Mouse (Mus musculus) forebrain, embryonic 15.5 days (tissue): Measurements from ENCODE around the gene Ceacam16. TPM values are rescaled to one million over a fixed set of nuclear protein-coding genes. Genes with fewer than 3 reads are reported as not detected.

ENCODE experiments used
- ATAC-seq: fragments of 200-750 bp; cut with Nextera tagmentation; replicated peaks from 2 replicates; pipeline ENCODE4 v1.8.0; 2017; ENCODE audit warnings: mild to moderate bottlenecking, moderate TSS enrichment, moderate library complexity
- H3K27ac ChIP-seq: fragments of 300-500 bp; sonication (generic); replicated peaks from 2 replicates; pipeline ENCODE4 v1.5.1; 2015; ENCODE audit warnings: mild to moderate bottlenecking, inconsistent platforms
- H3K27me3 ChIP-seq: fragments of 300-500 bp; sonication (generic); 2 replicates; pipeline ENCODE4 v1.6.1; 2015; ENCODE audit warnings: inconsistent platforms
- H3K36me3 ChIP-seq: fragments of 300-500 bp; sonication (generic); 2 replicates; pipeline ENCODE4 v1.6.1; 2015; ENCODE audit warnings: mild to moderate bottlenecking, inconsistent platforms
- H3K4me1 ChIP-seq: fragments of 300-500 bp; sonication (generic); 2 replicates; pipeline ENCODE4 v1.6.1; 2015; ENCODE audit warnings: inconsistent platforms
- H3K4me2 ChIP-seq: fragments of 300-500 bp; sonication (generic); replicated peaks from 2 replicates; pipeline ENCODE4 v1.6.1; 2015; ENCODE audit warnings: mild to moderate bottlenecking, inconsistent platforms
- H3K4me3 ChIP-seq: fragments of 300-500 bp; sonication (generic); 2 replicates; pipeline ENCODE4 v1.5.1; 2015; ENCODE audit warnings: mild to moderate bottlenecking, inconsistent platforms
- H3K9ac ChIP-seq: fragments of 300-500 bp; sonication (generic); replicated peaks from 2 replicates; pipeline ENCODE4 v1.6.1; 2015; ENCODE audit warnings: mild to moderate bottlenecking, inconsistent platforms
- H3K9me3 ChIP-seq: fragments of 300-500 bp; sonication (generic); 2 replicates; pipeline ENCODE4 v1.6.1; 2016; ENCODE audit warnings: inconsistent platforms
- WGBS: fragments of 180-500 bp; shearing (Covaris S2); methylation state at CpG from one replicate; pipeline ENCODE4 v1.1.7; 2015; ENCODE audit warnings: mixed read lengths; 5-methylcytosine and 5-hydroxymethylcytosine counted together
- polyA plus RNA-seq: library from polyadenylated mRNA; unstranded; fragments of >200 nt; fragmentation: Nextera tagmentation; extraction: Ambion mirVana; gene quantifications from 2 replicates; pipeline ENCODE4 v1.2.1, GENCODE M21; 2015

The Ceacam16 gene
- polyA plus RNA-seq, result 0.43 and 0.50 TPM in 2 replicates

- Histone ChIP-seq H3K9ac (no peak within 1 kb of the TSS), H3K27ac (no peak within 1 kb of the TSS), H3K4me1 (no peaks in the 10 kb centered on the region), H3K4me2 (no peak within 1 kb of the TSS), H3K9me3 (no peaks in the 10 kb centered on the region), H3K36me3 (no peaks in the 10 kb centered on the region), H3K27me3 (no peaks in the 10 kb centered on the region), H3K4me3 (no peak within 1 kb of the TSS)
- 82% methylated on average over 9 of the region's 9 CpGs for WGBS
- no peak for ATAC-seq
Measured at GRCm38 (mm10) chr7:19861199-19861598, at the start of gene Ceacam16. Gene Ceacam16, minus strand, starts transcription at chr7:19861299.

DNA sequence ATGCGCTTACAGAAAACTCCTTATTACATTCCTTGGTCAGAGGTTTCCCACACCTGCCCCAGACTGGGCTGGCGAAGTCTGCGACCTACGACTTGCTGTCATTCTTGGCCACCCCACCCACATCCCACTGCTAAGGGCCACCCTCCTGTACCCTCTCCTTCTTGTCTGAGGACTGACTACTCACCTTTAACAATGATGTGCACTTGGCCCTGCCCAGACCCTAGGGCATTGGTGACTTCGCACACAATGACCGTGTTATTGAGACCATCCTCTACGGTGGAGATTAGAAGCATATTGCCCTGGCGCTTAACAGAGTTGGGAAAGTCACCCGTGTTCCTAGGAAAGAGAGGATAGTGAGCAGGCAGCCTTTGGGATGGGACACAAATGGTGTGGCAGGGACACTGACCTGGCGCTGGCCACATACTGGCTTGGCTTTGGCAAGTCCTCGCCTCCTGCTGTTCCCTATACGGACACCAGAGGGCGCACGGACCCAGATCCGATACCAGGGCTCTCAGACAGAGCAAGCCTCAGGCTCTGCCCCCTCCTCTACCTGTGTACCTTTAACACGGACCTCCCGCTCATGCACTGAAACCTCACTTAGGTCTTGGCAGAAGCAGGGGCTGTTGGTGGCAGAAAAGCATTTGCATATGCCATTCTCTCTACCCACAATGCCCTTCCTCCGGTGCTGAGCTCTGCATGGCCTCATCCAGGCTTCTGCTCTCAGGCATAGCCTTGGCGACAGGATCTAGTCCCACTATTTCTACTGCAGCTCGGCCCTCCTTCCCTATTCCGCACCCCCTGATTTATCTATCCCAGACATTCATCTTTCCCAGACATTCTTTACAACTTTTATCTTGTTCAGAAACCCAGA lies 49.6 kb upstream of the Ceacam16 start:
- H3K27ac ChIP-seq, result no peak overlapping the region
- H3K4me2 ChIP-seq, result no peak overlapping the region
- H3K9me3 ChIP-seq, result no peaks in the 10 kb centered on the region
- H3K27me3 ChIP-seq, result no peaks in the 10 kb centered on the region
- 49% methylated on average over 21 of the region's 21 CpGs for WGBS
- H3K4me3 ChIP-seq, result no peak overlapping the region
- peaks cover 12% of the 10 kb centered on the region; the same call in 1 of the 2 replicates for H3K36me3 ChIP-seq
- H3K9ac ChIP-seq, result no peak overlapping the region
- no peaks in the 10 kb centered on the region for H3K4me1 ChIP-seq
- peak; percentile 73; the same call in 1 of the 2 replicates for ATAC-seq

- Histone ChIP-seq H3K27ac (no peak overlapping the region), H3K4me3 (no peak overlapping the region), H3K27me3 (no peaks in the 10 kb centered on the region), H3K9me3 (no peaks in the 10 kb centered on the region), H3K9ac (no peak overlapping the region), H3K4me1 (no peaks in the 10 kb centered on the region), H3K36me3 (no peaks in the 10 kb centered on the region), H3K4me2 (no peak overlapping the region)
- ATAC-seq, result no peak
- WGBS, result 53% methylated on average over 8 of the region's 8 CpGs
Measured at GRCm38 (mm10) chr7:19889881-19890280, 28.8 kb upstream of the Ceacam16 start.

DNA sequence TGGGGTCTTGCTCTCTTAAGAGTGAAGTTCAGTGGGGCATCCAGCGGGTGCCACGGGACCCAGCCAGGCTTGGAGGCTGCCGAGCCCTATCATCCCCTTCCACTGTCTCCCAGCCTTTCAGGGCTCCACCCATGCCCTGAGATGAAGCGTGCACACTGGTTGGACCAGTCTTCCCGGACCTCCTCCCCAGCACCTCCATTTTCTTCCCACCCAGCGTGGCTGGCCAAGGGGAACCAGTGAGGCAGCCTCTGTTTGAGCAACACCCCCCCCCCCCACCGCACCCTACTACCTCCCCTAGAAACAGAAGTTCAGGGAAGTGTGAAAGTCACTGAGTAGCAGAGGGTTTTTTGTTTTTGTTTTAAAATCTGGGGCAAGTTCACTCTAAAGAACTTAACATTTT lies 26.8 kb upstream of the Ceacam16 start, which contains the start of gene Ceacam19:
Gene Ceacam19, minus strand, starts transcription at position 117 of the 400 bp plus-strand sequence.
- no peak within 1 kb of the TSS for H3K4me3 ChIP-seq
- H3K4me1 ChIP-seq, result no peaks in the 10 kb centered on the region
- H3K9ac ChIP-seq, result no peak within 1 kb of the TSS
- H3K9me3 ChIP-seq, result no peaks in the 10 kb centered on the region
- H3K27me3 ChIP-seq, result no peaks in the 10 kb centered on the region
- no peaks in the 10 kb centered on the region for H3K36me3 ChIP-seq
- H3K4me2 ChIP-seq, result no peak within 1 kb of the TSS
- 77% methylated on average over 7 of the region's 7 CpGs for WGBS
- no peak for ATAC-seq
- H3K27ac ChIP-seq, result no peak within 1 kb of the TSS

GRCm38 (mm10) chr7:19880754-19881153 lies 19.7 kb upstream of the Ceacam16 start:
- ATAC-seq, result no peak
- Histone ChIP-seq H3K36me3 (no peaks in the 10 kb centered on the region), H3K4me2 (no peak overlapping the region), H3K4me1 (no peaks in the 10 kb centered on the region), H3K9ac (no peak overlapping the region), H3K27ac (no peak overlapping the region), H3K27me3 (no peaks in the 10 kb centered on the region), H3K4me3 (no peak overlapping the region), H3K9me3 (no peaks in the 10 kb centered on the region)
- WGBS, result 82% methylated on average over 8 of the region's 8 CpGs

GRCm38 (mm10) chr7:19876781-19877425 lies 15.8 kb upstream of the Ceacam16 start:
- WGBS, result 62% methylated on average over 14 of the region's 14 CpGs
- Histone ChIP-seq H3K4me1 (no peaks in the 10 kb centered on the region), H3K9ac (no peak overlapping the region), H3K36me3 (no peaks in the 10 kb centered on the region), H3K4me2 (no peak overlapping the region), H3K27me3 (no peaks in the 10 kb centered on the region), H3K9me3 (no peaks in the 10 kb centered on the region), H3K27ac (no peak overlapping the region), H3K4me3 (no peak overlapping the region)
- ATAC-seq, result peak; percentile 42

DNA sequence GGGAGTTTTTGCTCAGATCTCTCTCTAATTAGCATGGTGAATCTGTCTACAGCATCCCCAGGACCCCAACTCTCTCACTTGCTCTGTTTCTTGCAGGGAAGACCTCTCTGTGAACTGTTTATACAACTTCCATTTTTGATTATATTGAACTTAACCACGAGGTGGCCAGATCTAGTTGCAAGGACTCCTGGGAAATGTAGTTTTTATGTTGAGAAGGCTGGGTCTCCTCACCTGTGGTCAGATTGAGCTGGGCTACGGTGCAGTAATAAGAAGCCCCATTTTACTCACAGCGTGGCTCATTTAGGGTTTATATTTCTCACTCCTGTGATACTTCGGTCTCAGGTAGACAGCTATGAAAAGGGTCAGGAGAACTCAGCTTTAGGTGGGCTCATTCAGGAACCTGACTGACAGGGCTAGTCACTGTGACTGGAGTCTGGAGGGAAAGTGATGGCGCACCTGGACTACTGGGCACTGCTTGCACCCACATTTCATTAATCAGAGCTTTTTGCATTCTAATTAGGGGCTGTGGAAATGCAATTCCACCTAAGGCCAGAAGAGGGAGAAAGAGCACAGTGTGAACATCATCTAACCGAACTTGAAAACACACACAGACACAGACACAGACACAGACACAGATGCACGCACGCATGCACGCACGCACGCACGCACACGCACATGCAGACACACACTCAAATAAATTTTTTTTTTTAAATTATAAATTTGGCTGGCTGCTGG lies 15.0 kb upstream of the Ceacam16 start:
- no peaks in the 10 kb centered on the region for H3K4me1 ChIP-seq
- no peaks in the 10 kb centered on the region for H3K36me3 ChIP-seq
- H3K9me3 ChIP-seq, result no peaks in the 10 kb centered on the region
- no peak overlapping the region for H3K4me2 ChIP-seq
- ATAC-seq, result peak; percentile 39; the same call in 1 of the 2 replicates
- no peak overlapping the region for H3K9ac ChIP-seq
- WGBS, result 54% methylated on average over 13 of the region's 13 CpGs
- H3K27me3 ChIP-seq, result no peaks in the 10 kb centered on the region
- H3K27ac ChIP-seq, result no peak overlapping the region
- no peak overlapping the region for H3K4me3 ChIP-seq

DNA sequence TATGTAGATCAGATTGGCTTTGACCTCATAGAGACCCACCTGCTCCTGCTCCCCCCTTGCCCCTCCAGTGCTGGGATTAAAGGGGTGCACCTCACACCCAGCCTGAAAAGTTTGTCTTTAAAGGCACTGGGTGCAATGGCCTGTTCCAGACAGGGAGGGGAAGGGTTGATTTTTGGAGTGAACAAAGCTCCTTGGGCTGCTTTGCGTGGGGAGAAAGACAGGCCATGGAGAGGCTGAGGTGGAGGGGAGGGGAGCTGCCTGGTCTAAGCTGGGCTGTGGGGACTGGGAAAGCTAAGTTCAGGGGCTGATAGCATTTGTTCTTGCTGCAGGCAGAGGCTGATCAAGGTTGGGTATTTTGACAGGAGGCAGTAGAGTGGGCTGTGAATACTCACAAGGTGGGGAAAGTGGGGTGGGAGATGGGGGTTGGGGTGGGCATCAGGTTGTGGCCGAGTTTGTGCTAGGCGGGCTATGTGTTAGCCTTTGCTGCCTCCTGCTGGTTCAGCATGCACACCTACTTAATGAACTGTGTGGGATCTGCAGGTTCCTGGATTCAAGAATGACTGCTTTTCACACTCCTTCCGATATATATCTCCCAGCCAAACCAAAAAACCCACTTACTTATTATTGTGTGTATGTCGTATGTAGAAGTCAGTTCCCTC lies 11.0 kb upstream of the Ceacam16 start:
- Histone ChIP-seq H3K4me1 (no peaks in the 10 kb centered on the region), H3K27ac (no peak overlapping the region), H3K9me3 (no peaks in the 10 kb centered on the region), H3K4me3 (no peak overlapping the region), H3K36me3 (no peaks in the 10 kb centered on the region), H3K4me2 (no peak overlapping the region), H3K9ac (no peak overlapping the region), H3K27me3 (no peaks in the 10 kb centered on the region)
- no peak for ATAC-seq
- 46% methylated on average over 5 of the region's 5 CpGs for WGBS

DNA sequence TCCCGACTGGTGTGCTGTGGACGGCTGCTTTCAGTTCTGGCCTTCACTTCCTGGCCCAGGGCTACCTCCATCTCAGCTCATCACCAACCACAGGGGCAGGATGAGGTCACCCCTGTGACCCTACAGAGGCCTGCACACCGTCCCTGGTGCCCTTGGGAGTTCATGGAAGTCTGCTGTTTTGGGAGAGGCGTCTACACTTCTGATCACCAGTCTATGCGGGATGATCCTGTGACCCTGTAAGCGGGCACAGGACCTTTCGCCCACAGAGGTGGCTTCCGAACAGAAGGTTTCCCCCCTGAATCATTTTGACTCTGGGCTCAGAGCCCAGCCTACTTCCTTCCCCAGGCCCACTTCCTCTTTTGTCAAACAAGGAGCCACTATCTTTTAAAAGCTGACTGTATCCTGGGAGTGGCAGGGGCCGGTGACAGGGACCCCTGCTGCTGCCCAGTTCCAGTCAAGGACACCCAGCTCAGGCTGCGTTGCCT lies 10.1 kb upstream of the Ceacam16 start:
- Histone ChIP-seq H3K4me2 (no peak overlapping the region), H3K9ac (no peak overlapping the region), H3K27me3 (no peaks in the 10 kb centered on the region), H3K9me3 (no peaks in the 10 kb centered on the region), H3K27ac (no peak overlapping the region), H3K36me3 (no peaks in the 10 kb centered on the region), H3K4me1 (no peaks in the 10 kb centered on the region), H3K4me3 (no peak overlapping the region)
- WGBS, result 74% methylated on average over 10 of the region's 10 CpGs
- no peak for ATAC-seq

DNA sequence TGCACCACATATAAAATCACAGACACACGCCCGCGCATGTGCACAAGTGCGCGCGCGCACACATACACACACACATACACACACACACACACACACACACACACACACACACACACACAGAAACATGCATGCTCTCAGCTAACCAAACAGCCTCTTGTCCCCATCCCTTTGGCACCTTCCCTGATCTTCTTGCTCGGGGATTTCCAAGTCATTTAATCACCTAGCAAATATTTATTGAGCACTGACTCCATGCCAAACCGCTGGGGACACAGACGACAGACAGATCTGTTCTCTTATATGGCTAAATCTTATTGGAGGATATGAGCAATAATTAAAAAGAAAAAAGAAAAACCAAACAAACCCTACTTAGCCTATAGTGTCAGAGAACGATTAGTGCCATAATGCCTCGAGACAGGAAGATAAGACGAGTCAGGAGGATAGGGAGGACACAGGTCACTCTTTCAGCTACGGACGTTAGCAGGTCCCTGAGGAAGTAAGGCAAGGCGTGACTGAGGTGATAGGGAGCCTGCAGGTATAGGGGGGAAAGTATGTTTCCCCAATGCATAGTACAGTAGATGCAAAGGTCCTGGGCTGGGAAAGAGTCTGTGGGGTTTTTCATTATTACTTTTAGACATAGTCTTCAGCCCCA lies 6.8 kb upstream of the Ceacam16 start:
- Histone ChIP-seq H3K4me2 (no peak overlapping the region), H3K36me3 (no peaks in the 10 kb centered on the region), H3K27me3 (no peaks in the 10 kb centered on the region), H3K27ac (no peak overlapping the region), H3K4me3 (no peak overlapping the region), H3K4me1 (no peaks in the 10 kb centered on the region), H3K9me3 (no peaks in the 10 kb centered on the region), H3K9ac (no peak overlapping the region)
- WGBS, result 91% methylated on average over 16 of the region's 16 CpGs
- no peak for ATAC-seq

- H3K4me1 ChIP-seq, result no peaks in the 10 kb centered on the region
- no peaks in the 10 kb centered on the region for H3K27me3 ChIP-seq
- 94% methylated on average over 6 of the region's 6 CpGs for WGBS
- H3K36me3 ChIP-seq, result no peaks in the 10 kb centered on the region
- H3K4me3 ChIP-seq, result no peak overlapping the region
- H3K4me2 ChIP-seq, result no peak overlapping the region
- H3K27ac ChIP-seq, result no peak overlapping the region
- no peak overlapping the region for H3K9ac ChIP-seq
- ATAC-seq, result no peak
- no peaks in the 10 kb centered on the region for H3K9me3 ChIP-seq
Measured at GRCm38 (mm10) chr7:19866490-19866889, 5.4 kb upstream of the Ceacam16 start.
